27 mouse cellular contexts compared by ENCODE assay signal in genomic region chr7:89720256-89720655, GRCm38 (mm10).
"Had no signal": no experiment of that assay in that cellular context is flagged by ENCODE, and none has a peak within 500 bp of the region (broad histone marks: within the 10 kb centered on the region; RNA-seq: fewer than 3 reads in every experiment).

No protein-coding gene starts in this region.

- H3K36me3 ChIP-seq: limb, embryonic 12.5 days; limb, embryonic 15.5 days; midbrain, embryonic 10.5 days; midbrain, embryonic 13.5 days; neural tube, embryonic 12.5 days; neural tube, embryonic 15.5 days; stomach, embryonic 15.5 days had no signal

- H3K4me1 ChIP-seq: limb, embryonic 15.5 days; midbrain, embryonic 10.5 days; midbrain, embryonic 13.5 days; neural tube, embryonic 12.5 days; neural tube, embryonic 15.5 days had no signal

- ATAC-seq: liver, postnatal 0 days; lung, postnatal 0 days; midbrain, embryonic 13.5 days; midbrain, embryonic 16.5 days had no signal

- H3K27ac ChIP-seq: kidney, postnatal 0 days; limb, embryonic 12.5 days; limb, embryonic 15.5 days; liver, embryonic 14.5 days; macrophage; midbrain, embryonic 10.5 days; midbrain, embryonic 13.5 days; neural tube, embryonic 12.5 days; neural tube, embryonic 15.5 days; stomach, embryonic 15.5 days had no signal

- H3K9ac ChIP-seq: limb, embryonic 12.5 days; limb, embryonic 15.5 days; liver, embryonic 14.5 days; liver, postnatal 0 days; lung, embryonic 14.5 days; midbrain, embryonic 13.5 days; neural tube, embryonic 12.5 days; neural tube, embryonic 15.5 days; stomach, embryonic 15.5 days had no signal

- H3K9me3 ChIP-seq: limb, embryonic 12.5 days; limb, embryonic 15.5 days; midbrain, embryonic 10.5 days; midbrain, embryonic 13.5 days; neural tube, embryonic 12.5 days; neural tube, embryonic 15.5 days; stomach, embryonic 15.5 days had no signal

- H3K4me3 ChIP-seq: limb, embryonic 12.5 days; limb, embryonic 15.5 days; midbrain, embryonic 10.5 days; midbrain, embryonic 13.5 days; neural tube, embryonic 12.5 days; neural tube, embryonic 15.5 days; stomach, embryonic 15.5 days had no signal

- H3K4me2 ChIP-seq: limb, embryonic 12.5 days; limb, embryonic 15.5 days; liver, embryonic 11.5 days; lung, embryonic 14.5 days; midbrain, embryonic 13.5 days; neural tube, embryonic 12.5 days; neural tube, embryonic 15.5 days; stomach, embryonic 15.5 days had no signal

- DNase-seq: kidney, adult 18-20 months; kidney, adult 9 months; kidney, postnatal 25 days; layer of hippocampus, postnatal 36 days; left cerebral cortex, postnatal 4 days; liver, postnatal 0 days; lung, embryonic 14.5 days; right cerebral cortex, adult 18-20 months; right cerebral cortex, postnatal 14 days; right cerebral cortex, postnatal 4 days; spleen, adult 18-20 months; thymus, adult 2 months; thymus, postnatal 14 days; thymus, postnatal 4 days had no signal

- H3K27me3 ChIP-seq: limb, embryonic 12.5 days; limb, embryonic 15.5 days; midbrain, embryonic 13.5 days; neural tube, embryonic 12.5 days; neural tube, embryonic 15.5 days; stomach, embryonic 15.5 days had no signal
